Mouse (Mus musculus): ENCODE data around the gene Optc. TPM values are rescaled to one million over a fixed set of nuclear protein-coding genes. Genes with fewer than 3 reads are reported as not detected.
A peak's percentile ranks its signal among the peaks of the same experiment; 100 is the strongest.

Optc gene
- polyA plus RNA-seq, 1 experiment, result 9.0 TPM

DNA sequence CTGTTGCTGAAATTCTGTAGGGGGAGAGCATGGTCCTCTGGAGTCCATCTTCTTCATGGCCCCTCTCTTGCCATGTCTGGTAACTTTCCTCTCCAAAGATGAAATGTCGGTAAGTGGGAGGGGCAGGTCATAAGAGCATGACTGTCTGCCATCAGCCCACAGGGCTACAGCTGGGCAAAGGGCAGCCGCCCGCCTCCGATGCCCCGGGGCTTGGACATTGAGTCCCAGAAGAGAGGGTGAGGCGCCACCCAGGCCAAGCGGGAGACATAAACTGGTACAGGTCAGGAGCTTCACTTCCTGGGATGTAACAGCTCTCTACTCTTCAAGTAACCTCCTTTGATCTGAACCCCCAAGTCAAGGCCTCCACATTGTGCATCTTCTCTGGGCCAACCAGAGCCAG, 30.9 kb downstream of the Optc start:
- no peak for TF ChIP-seq POLR2A (IDR thresholded peaks at IDR 0.05; ENCODE audit: borderline replicate concordance, extremely low read depth, insufficient read depth, insufficient read length, poor library complexity, severe bottlenecking)
- TF ChIP-seq CTCF (IDR thresholded peaks at IDR 0.05; ENCODE audit: borderline replicate concordance, extremely low read depth, insufficient read depth, insufficient read length), result no peak

DNA sequence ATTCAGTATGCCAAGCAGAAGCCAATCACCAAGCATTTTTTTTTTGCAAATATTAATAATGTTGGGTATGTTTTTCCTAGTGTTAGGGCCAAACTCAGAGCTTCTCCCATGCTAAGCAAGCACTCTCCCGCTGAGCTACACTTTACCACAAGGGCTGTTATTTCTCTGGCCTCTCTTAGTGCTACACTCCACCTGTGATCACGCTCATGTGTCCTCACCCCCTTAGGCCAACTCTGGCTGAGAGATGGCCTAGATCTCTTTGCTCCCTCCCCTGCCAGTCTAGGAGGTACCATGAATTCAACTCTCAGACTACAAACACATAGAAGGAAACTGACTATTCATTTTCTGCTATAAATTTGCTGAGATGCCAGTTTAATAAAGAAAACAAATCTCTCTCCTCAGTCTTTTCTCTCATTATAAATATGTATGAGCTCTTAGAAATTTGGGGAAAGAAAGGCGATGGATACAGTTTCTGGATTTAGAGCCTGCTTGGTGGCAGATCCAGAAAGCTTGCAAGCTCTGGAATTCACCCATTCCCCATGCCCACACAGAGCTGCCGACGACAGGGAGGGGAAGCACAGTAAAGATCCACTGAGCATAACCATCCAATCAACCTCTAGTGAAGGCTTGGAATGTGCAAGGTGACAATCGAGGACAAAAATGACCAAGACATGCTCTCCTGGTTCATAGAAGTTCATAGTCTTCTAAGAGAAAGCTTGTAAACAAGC, 34.5 kb downstream of the Optc start:
- no peak for DNase-seq (ENCODE audit: low read depth)
- TF ChIP-seq CTCF (IDR thresholded peaks at IDR 0.05; ENCODE audit: borderline replicate concordance, extremely low read depth, insufficient read depth, insufficient read length) (no peak), POLR2A (IDR thresholded peaks at IDR 0.05; ENCODE audit: borderline replicate concordance, extremely low read depth, insufficient read depth, insufficient read length, poor library complexity, severe bottlenecking) (no peak)

More for the DNA sequence above, 30.9 kb downstream of the Optc start:
- no peak for DNase-seq (ENCODE audit: low read depth)

DNA sequence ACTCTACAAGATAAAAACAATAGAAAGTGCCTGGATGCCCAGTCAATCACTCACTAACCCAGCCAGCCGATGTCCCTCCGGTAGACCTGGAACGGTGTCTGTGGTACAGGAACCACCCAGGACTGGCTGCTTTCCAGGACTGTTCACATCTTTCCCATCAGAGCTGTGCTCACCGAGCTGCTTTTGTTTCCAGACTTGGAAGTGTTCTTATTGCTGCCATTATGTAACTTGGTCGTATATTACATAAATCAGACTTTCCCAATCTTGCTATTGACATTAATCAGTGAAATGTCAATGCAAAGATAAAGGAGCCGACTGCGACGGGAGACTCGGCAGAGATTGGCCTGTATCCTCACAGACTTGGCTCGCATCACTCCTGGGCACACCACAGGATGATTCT, 36.6 kb downstream of the Optc start:
- no peak for TF ChIP-seq CTCF (IDR thresholded peaks at IDR 0.05; ENCODE audit: borderline replicate concordance, extremely low read depth, insufficient read depth, insufficient read length)
- no peak for TF ChIP-seq POLR2A (IDR thresholded peaks at IDR 0.05; ENCODE audit: borderline replicate concordance, extremely low read depth, insufficient read depth, insufficient read length, poor library complexity, severe bottlenecking)
- DNase-seq (ENCODE audit: low read depth), result no peak

DNA sequence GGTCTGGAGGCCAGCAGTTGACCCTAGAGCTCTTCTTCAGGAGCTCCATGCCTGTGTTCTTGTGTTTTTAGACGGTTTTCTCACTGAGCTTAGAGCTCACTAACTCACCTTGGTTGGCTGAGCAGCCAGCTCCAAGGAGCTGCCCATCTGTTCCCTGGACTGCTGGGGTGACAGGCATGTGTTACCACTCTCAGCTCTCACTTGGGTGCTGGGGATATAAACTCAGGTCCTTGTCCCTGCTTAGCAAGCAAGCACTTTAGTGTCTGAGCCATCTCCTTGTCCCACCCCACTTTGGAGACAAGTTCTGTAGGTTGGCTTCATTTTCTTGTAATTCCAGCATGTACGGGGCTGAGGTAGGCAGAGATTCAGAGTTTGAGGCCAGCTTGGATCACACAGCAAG, 38.6 kb downstream of the Optc start:
- no peak for DNase-seq (ENCODE audit: low read depth)
- no peak for TF ChIP-seq CTCF (IDR thresholded peaks at IDR 0.05; ENCODE audit: borderline replicate concordance, extremely low read depth, insufficient read depth, insufficient read length)
- no peak for TF ChIP-seq POLR2A (IDR thresholded peaks at IDR 0.05; ENCODE audit: borderline replicate concordance, extremely low read depth, insufficient read depth, insufficient read length, poor library complexity, severe bottlenecking)

DNA sequence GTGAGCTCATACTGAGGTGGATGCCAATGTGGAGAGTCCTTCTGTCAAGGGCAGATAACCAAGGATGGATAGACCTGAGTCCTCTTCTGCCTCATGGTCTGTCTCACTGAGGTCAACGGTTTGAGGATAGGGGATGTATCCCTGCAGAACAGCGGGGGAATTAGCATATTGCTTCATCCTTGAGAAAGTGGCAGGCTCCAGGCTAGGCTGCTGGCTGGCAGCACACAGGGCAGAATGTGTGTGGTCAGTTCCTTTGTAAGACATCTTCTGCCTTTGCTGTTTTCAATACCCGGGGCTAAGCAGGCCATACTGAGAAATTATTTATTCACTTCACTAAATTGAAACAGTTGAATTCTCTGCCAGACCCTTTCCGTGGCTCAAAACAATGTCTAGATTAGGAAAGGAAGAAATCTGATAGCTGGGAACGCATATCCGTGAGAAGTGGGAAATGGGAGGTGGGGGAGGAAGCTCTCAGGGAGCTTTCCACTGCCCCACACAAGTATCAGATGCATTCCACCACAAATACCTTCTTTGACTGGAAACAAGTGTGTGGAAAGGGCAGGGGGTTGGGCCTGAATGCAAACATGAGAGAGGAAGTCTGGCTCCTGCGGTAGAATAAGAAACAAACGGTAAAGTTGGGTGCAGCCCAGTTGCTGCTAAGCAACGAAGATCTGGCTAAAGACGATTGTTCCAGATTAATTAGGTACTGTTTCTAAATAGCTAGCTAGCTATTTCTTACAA, 44.4 kb downstream of the Optc start:
- TF ChIP-seq POLR2A (IDR thresholded peaks at IDR 0.05; ENCODE audit: borderline replicate concordance, extremely low read depth, insufficient read depth, insufficient read length, poor library complexity, severe bottlenecking), result no peak
- no peak for TF ChIP-seq CTCF (IDR thresholded peaks at IDR 0.05; ENCODE audit: borderline replicate concordance, extremely low read depth, insufficient read depth, insufficient read length)
- peak; percentile 83 for DNase-seq (ENCODE audit: low read depth)

DNA sequence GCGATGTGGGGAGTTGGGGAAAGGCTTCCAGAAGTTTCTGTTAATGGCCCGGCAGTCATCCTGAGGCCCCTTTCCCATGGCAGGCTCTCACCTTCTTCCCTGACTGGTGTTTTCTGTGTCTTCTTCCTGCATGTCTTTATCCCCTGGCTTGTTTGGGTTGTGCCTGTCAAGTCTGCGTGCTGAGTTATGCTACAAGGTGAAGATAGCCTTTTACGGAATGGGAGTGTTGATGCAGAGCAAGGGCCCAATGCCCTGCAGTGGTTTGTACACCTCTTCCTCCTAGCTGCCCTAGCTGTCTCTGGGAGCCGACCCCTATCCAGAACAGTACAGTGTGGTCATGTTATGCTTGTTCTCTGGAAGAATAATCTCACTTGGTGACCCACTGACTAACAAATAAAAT, 46.8 kb downstream of the Optc start:
- no peak for DNase-seq (ENCODE audit: low read depth)
- TF ChIP-seq POLR2A (IDR thresholded peaks at IDR 0.05; ENCODE audit: borderline replicate concordance, extremely low read depth, insufficient read depth, insufficient read length, poor library complexity, severe bottlenecking) (no peak), CTCF (IDR thresholded peaks at IDR 0.05; ENCODE audit: borderline replicate concordance, extremely low read depth, insufficient read depth, insufficient read length) (no peak)

DNA sequence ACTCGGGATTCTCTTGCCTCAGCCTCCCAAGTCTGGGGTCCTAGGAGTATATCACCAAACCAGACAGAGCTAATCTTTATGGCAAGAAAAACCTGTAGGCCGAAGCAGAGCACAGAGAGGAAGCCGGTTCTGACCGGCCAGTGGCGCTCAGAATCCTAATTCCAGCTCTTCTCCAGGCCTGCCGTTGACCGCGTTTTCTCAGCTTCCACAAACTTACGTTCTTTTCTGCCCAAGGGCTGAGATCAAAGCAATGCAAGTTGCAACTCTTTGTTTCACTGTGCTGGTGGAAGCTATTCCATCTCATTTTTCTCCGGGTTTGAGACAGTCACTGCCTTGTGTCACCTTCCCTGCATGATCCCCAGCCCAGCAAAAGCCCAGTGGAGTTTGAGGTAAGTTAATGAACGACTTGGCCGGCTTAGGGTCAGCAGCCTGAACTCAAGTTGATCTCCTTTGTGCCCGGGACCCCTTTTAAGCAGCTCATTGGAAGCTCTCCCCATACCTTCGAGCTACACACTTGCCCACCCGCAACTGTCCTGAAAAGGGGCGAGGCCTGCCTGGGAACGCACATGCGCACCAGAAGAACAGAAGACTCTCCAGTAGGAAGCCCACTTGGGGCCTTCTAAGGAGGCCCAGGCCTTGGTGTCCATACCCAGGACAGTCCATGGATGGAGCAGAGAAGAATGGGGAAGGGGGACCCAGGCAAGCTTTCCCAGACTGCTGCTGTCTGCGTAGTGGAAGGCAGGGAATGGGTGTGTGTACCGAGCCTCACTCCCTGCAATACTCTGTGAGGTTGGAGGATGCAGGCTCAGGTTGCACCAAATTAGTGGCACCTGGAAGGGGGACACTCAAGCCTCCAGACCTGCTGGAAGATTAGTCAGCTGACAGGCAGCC, 47.7 kb downstream of the Optc start:
- peak; percentile 56 for DNase-seq (ENCODE audit: low read depth)
- TF ChIP-seq CTCF (IDR thresholded peaks at IDR 0.05; ENCODE audit: borderline replicate concordance, extremely low read depth, insufficient read depth, insufficient read length), result no peak
- no peak for TF ChIP-seq POLR2A (IDR thresholded peaks at IDR 0.05; ENCODE audit: borderline replicate concordance, extremely low read depth, insufficient read depth, insufficient read length, poor library complexity, severe bottlenecking)

DNA sequence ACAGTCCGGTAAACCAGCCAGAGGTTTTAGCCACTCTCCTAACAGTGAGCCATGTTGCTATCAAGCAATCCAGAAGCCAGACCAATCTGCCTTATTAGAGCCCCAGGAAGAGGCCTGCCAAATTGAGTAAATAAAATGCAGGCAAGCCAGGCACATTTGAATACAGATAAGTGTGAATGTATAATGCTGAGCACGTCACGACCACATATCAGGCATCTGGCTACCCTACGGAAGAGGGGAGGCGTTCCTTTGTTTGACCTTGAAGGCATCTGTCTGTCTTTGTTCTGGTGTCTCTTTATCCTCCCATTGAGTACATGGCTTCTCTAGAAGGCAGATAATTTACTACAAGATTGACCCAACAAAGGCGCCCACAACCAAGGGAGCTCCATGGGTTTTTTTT, 48.5 kb downstream of the Optc start:
- TF ChIP-seq CTCF (IDR thresholded peaks at IDR 0.05; ENCODE audit: borderline replicate concordance, extremely low read depth, insufficient read depth, insufficient read length) (no peak), POLR2A (IDR thresholded peaks at IDR 0.05; ENCODE audit: borderline replicate concordance, extremely low read depth, insufficient read depth, insufficient read length, poor library complexity, severe bottlenecking) (no peak)
- DNase-seq (ENCODE audit: low read depth), result peak; percentile 83

DNA sequence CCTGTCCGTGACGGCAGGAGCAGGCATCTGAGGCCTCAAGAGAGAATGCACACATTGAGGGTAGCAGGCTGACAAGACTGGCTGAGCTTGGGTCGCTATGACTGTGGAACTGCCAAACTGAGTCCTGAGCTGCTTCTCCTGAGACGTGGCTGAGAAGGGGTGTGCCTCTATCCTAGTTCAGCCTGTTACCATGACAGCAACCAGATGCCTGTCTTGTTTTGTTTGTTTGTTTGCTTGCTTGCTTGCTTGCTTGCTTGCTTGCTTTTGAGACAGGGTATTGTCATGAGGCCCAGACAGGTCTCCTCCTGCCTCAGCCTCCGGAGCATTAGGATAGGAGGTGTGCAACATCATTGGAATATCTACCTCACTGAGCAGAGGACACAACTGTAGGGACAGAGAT, 50.0 kb downstream of the Optc start:
- no peak for DNase-seq (ENCODE audit: low read depth)
- no peak for TF ChIP-seq CTCF (IDR thresholded peaks at IDR 0.05; ENCODE audit: borderline replicate concordance, extremely low read depth, insufficient read depth, insufficient read length)
- no peak for TF ChIP-seq POLR2A (IDR thresholded peaks at IDR 0.05; ENCODE audit: borderline replicate concordance, extremely low read depth, insufficient read depth, insufficient read length, poor library complexity, severe bottlenecking)

DNA sequence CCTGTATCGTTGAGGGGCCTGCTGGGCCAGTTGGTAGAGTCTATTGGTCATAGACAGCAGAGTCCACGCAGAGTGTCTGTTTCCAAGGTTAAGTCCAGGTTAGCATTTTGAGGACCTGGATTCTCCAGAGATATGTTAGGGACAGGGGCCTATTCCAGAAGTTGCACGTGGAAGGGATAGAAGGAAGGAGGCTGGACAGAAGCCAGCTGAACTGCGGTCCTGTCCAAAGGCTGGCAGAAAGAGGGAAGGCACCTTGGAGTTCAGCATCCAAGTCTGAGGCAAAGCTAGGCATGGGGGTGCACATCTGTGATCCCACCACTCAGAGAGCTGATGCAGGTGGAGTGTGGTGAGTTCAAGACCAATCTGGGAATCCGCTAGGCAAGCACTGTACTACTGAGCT, 50.6 kb downstream of the Optc start:
- no peak for TF ChIP-seq CTCF (IDR thresholded peaks at IDR 0.05; ENCODE audit: borderline replicate concordance, extremely low read depth, insufficient read depth, insufficient read length)
- no peak for TF ChIP-seq POLR2A (IDR thresholded peaks at IDR 0.05; ENCODE audit: borderline replicate concordance, extremely low read depth, insufficient read depth, insufficient read length, poor library complexity, severe bottlenecking)
- DNase-seq (ENCODE audit: low read depth), result no peak

DNA sequence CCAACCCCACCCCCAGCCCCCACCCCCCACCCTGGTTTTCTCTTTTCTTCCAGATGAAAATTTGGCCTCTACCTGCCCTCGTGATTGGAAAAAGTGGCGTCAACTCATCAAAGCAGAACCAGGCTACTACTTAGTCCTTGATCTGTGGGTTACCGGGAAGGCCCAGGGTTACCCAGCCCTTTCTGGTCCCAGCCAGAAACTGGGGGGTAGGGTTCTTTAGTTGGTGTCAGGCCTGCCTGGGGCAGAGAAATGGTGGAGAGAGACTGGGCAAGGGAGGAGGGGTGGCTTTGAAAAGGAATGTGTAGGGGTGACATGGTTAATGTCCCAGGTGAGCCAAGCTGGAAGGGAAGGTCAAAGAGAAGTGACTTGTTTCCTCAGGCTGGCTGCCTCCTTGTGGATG, 51.1 kb downstream of the Optc start:
- DNase-seq (ENCODE audit: low read depth), result no peak
- no peak for TF ChIP-seq POLR2A (IDR thresholded peaks at IDR 0.05; ENCODE audit: borderline replicate concordance, extremely low read depth, insufficient read depth, insufficient read length, poor library complexity, severe bottlenecking)
- no peak for TF ChIP-seq CTCF (IDR thresholded peaks at IDR 0.05; ENCODE audit: borderline replicate concordance, extremely low read depth, insufficient read depth, insufficient read length)

Data from brain, embryonic 14.5 days (tissue).